Mouse (Mus musculus) neural tube, embryonic 11.5 days (tissue): ENCODE results near the gene Ankrd11. TPM values are rescaled to one million over a fixed set of nuclear protein-coding genes. Genes with fewer than 3 reads are reported as not detected.

ENCODE experiments used
- ATAC-seq: fragments of 200-750 bp; cut with Nextera tagmentation; 2 replicates; pipeline ENCODE4 v1.8.0; 2017; ENCODE audit warnings: moderate number of reproducible peaks, mild to moderate bottlenecking, moderate TSS enrichment, moderate library complexity; ENCODE audit not compliant: insufficient read depth, low FRiP score, low TSS enrichment
- DNase-seq: peaks from one replicate; pipeline ENCODE4 v3.0.0-alpha.2; 2015; ENCODE audit warnings: low spot score
- H3K27ac ChIP-seq: fragments of 300-500 bp; sonication (generic); 2 replicates; pipeline ENCODE4 v1.5.1; 2014; ENCODE audit warnings: low read depth, mild to moderate bottlenecking, low read length
- H3K27me3 ChIP-seq: fragments of 300-500 bp; sonication (generic); 2 replicates; pipeline ENCODE4 v1.6.1; 2014; ENCODE audit warnings: mild to moderate bottlenecking, low read length, mixed read lengths; ENCODE audit not compliant: control insufficient read depth, insufficient read depth
- H3K36me3 ChIP-seq: fragments of 300-500 bp; sonication (generic); 2 replicates; pipeline ENCODE4 v1.6.1; 2014; ENCODE audit warnings: mild to moderate bottlenecking, low read length, moderate library complexity, mixed read lengths; ENCODE audit not compliant: control insufficient read depth, insufficient read depth
- H3K4me1 ChIP-seq: fragments of 300-500 bp; sonication (generic); 2 replicates; pipeline ENCODE4 v1.6.1; 2014; ENCODE audit warnings: low read length, mixed read lengths; ENCODE audit not compliant: control insufficient read depth, insufficient read depth
- H3K4me2 ChIP-seq: fragments of 300-500 bp; sonication (generic); 2 replicates; pipeline ENCODE4 v1.6.1; 2014; ENCODE audit warnings: low read depth, mild to moderate bottlenecking, moderate library complexity
- H3K4me3 ChIP-seq: fragments of 300-500 bp; sonication (generic); 2 replicates; pipeline ENCODE4 v1.5.1; 2014; ENCODE audit warnings: low read depth, low read length
- H3K9ac ChIP-seq: fragments of 300-500 bp; sonication (generic); 2 replicates; pipeline ENCODE4 v1.6.1; 2014; ENCODE audit warnings: mild to moderate bottlenecking, low read length
- H3K9me3 ChIP-seq: fragments of 300-500 bp; sonication (generic); 2 replicates; pipeline ENCODE4 v1.6.1; 2016; ENCODE audit warnings: low read length; ENCODE audit not compliant: control insufficient read depth
- WGBS: fragments of 180-500 bp; shearing (Covaris S2); extraction: QIAGEN DNeasy Blood & Tissue Kit; methylation state at CpG from one replicate; pipeline ENCODE4 v1.1.7; 2014; 5-methylcytosine and 5-hydroxymethylcytosine counted together
- polyA plus RNA-seq: library from polyadenylated mRNA; unstranded; fragments of >200 nt; fragmentation: Nextera tagmentation; extraction: Ambion mirVana; gene quantifications from 2 replicates; pipeline ENCODE4 v1.2.1, GENCODE M21; 2014

The Ankrd11 gene
- polyA plus RNA-seq, 1 experiment from 2014 or later: 88.3 TPM

DNA sequence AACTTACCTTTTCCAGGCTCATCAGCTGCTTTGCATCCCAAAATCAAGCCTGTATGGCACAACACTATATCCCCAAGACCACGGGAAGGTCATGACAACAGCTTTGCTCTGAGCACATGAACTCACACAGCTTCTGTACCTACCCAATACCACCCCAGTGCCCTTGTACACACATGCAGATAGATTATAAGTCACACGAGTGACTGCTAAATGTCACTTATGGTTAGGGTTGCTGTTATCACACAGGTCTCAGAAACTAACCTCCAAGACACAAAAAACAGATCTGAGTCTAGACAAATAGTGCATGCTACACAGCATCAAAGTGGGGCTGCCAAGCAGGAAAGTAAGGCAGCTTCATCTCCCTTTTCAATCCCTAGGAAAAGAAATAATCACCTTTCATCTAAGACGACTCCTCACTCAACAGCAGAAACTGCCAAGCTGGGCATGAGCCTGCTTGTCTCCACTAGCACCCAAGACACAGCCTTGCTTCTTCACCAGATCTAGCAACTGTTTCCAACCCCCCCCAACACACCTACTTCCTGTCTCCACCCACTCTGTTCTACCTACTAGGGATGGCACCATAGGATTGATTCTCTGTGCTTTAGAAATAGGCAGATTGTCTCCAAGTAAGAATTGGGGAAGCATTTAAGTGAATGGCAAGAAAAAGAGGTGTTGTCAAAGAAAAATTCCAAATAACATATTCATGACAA is 87.8 kb downstream of the Ankrd11 start:
- H3K4me3 ChIP-seq: no peak overlapping the region
- no peaks in the 10 kb centered on the region for H3K9me3 ChIP-seq
- no peak for DNase-seq
- ATAC-seq: no peak
- H3K27me3 ChIP-seq: no peaks in the 10 kb centered on the region
- H3K36me3 ChIP-seq: no peaks in the 10 kb centered on the region
- H3K4me2 ChIP-seq: no peak overlapping the region
- no peak overlapping the region for H3K9ac ChIP-seq
- 0 out of 2 replicates have a peak, but pooled peaks cover 3% of the 10 kb centered on the region for H3K4me1 ChIP-seq
- WGBS: 93% methylated on average over 3 of the region's 3 CpGs
- no peak overlapping the region for H3K27ac ChIP-seq

DNA sequence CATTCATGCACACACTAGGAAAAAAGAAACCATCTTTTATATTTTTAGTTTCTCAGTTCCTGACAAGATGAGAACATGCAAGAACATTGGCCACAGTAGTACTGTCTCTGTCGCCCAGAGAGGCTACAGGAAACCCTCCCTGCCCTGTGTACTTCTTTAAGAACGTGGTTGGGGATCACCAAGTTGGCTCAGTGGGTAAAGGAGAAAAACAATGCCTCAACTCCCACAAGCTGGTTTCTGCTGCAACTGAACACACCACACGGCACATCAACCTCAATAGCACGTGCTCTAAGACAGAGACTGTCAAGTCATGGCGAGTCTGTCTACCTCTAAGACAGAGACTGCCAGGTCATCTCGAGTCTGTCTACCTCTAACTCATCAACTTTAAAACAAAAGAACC is 89.0 kb downstream of the Ankrd11 start:
- Histone ChIP-seq H3K9me3 (no peaks in the 10 kb centered on the region), H3K4me1 (0 out of 2 replicates have a peak, but pooled peaks cover 3% of the 10 kb centered on the region), H3K27me3 (no peaks in the 10 kb centered on the region), H3K4me2 (no peak overlapping the region), H3K27ac (no peak overlapping the region), H3K36me3 (no peaks in the 10 kb centered on the region), H3K4me3 (no peak overlapping the region), H3K9ac (no peak overlapping the region)
- ATAC-seq: no peak
- no peak for DNase-seq
- WGBS: 90% methylated on average over 6 of the region's 6 CpGs

DNA sequence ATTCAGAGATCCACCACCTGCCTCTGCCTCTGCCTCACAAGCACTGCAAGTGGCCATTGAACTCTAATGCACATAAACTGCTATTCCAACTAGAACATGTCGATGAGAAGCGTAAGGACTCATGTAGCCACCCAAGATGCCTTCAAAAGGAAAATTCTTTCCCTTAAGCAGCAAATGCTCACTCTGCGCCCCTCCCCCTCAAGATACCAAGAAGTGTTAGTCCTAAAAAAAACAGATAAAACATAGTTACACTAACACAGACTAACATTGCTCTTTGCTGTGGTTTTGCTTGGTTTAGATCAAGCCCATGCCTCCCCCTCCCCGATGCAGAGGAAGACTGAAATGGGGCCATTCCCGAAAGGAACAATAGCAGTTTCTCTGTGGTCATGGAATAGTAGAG is 90.6 kb downstream of the Ankrd11 start:
- Histone ChIP-seq H3K4me2 (no peak overlapping the region), H3K27ac (no peak overlapping the region), H3K36me3 (no peaks in the 10 kb centered on the region), H3K9ac (no peak overlapping the region), H3K4me3 (no peak overlapping the region), H3K27me3 (no peaks in the 10 kb centered on the region), H3K4me1 (0 out of 2 replicates have a peak, but pooled peaks cover 3% of the 10 kb centered on the region), H3K9me3 (no peaks in the 10 kb centered on the region)
- ATAC-seq: no peak
- no peak for DNase-seq
- WGBS: 92% methylated on average over 5 of the region's 5 CpGs

DNA sequence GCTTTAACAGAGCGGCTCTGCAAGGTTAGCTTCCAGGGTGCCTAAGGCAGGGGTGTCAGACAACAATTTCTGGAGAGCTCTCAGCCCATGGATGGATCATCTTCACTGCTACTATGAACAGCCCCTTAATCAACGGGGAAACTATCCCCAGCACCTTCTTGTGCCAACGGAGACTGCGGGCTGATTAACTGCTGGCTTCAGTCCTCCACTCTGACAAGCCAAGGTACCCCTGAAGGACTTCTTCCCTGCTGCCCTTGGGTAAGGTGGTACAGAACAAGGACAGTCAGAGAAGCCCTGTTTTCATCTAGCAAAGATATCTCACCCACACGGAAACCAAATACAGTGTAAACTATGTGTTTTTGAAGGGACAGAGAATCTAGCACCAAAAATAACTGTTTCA is 92.4 kb downstream of the Ankrd11 start:
- ATAC-seq (no peak), DNase-seq (no peak)
- Histone ChIP-seq H3K4me1 (no peaks in the 10 kb centered on the region), H3K4me3 (no peak overlapping the region), H3K27me3 (no peaks in the 10 kb centered on the region), H3K27ac (no peak overlapping the region), H3K9ac (no peak overlapping the region), H3K9me3 (no peaks in the 10 kb centered on the region), H3K36me3 (no peaks in the 10 kb centered on the region), H3K4me2 (no peak overlapping the region)
- WGBS: 87% methylated on average over 5 of the region's 5 CpGs

DNA sequence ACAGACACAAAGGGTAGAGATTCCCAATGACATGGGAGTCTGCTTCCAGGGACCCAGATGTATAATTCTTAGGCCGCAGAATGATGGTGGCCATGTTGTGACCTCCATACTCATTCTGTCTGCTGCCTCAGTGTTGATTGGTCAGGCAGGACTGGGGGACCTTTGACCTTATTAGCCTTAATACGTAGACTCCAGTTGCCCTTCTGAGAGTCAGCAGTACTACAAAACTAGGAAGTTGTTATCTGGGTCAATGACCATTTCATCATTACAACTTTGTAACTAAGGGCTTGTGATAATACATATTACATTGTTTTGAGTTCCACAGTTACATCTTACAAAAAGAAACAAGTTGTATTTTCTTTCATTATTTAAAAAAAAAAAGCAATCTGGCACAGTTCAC is 96.3 kb downstream of the Ankrd11 start:
- ATAC-seq (no peak), DNase-seq (no peak)
- no peaks in the 10 kb centered on the region for H3K36me3 ChIP-seq
- 73% methylated on average over 2 of the region's 2 CpGs for WGBS
- no peak overlapping the region for H3K4me2 ChIP-seq
- H3K9me3 ChIP-seq: no peaks in the 10 kb centered on the region
- no peaks in the 10 kb centered on the region for H3K4me1 ChIP-seq
- no peak overlapping the region for H3K27ac ChIP-seq
- no peaks in the 10 kb centered on the region for H3K27me3 ChIP-seq
- H3K4me3 ChIP-seq: no peak overlapping the region
- H3K9ac ChIP-seq: no peak overlapping the region

DNA sequence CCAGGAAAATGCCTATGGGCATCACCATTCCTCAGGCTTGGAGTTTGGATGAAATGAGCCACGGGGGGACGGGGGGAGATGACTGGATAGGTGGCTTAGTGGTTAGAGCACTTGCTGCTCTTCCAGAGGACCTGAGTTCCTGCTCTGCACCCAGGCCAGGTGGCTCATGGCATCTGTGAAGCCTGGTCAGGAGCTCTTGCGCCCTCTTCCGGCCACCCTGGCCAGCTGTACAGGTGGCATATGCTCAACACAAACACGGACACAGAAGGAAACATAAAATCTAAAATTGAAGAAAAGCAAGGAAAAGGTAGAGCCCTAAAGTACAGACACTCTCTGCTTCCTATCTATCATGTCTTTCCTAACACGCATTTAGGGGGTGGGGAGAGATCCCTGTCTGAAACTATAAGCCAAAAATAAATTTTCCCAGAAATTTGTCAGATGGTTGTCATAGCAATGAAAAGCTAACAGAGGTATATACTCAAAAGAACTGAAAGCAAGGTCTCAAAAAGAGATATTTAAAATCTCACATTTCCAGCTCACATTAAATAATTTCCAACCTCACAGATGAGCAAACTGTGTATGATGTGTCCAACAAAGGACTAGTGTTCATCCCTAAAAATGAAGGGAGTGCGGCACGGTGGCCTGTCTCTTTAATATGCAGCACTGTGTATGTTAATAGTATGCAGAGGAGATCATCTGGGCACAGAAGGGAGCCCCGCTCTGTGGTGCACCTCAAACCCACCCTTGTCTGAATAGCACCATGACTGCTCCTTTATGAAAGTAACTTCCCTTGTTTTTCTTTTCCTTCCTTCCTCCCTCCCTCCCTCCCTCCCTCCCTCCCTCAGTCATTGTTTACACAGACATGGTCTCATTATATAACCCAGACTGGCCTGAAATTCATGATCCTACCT is 99.0 kb downstream of the Ankrd11 start:
- H3K9me3 ChIP-seq: no peaks in the 10 kb centered on the region
- no peaks in the 10 kb centered on the region for H3K4me1 ChIP-seq
- H3K4me3 ChIP-seq: no peak overlapping the region
- no peak overlapping the region for H3K4me2 ChIP-seq
- ATAC-seq (no peak), DNase-seq (no peak)
- no peaks in the 10 kb centered on the region for H3K36me3 ChIP-seq
- no peak overlapping the region for H3K27ac ChIP-seq
- no peaks in the 10 kb centered on the region for H3K27me3 ChIP-seq
- H3K9ac ChIP-seq: no peak overlapping the region
- WGBS: 79% methylated on average over 9 of the region's 9 CpGs

DNA sequence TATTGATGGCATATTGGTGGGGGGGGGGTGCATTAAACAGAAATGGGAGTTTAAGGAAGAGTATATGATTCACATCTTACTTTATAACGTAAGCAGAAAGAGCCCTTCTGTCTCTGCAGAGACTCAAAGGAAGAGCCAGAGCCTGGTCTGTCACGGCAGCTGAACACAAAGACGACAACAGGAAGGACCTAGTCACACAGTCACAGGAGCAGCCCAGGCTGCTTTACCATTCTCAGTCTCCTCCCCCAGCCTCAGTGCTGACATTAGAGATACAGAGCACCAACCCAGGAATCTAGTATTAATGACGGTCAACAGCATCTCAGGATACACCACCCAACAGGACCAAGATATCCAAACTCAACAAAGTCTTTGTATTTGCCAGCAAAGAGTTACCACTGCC is 103.5 kb downstream of the Ankrd11 start:
- 59% methylated on average over 4 of the region's 4 CpGs for WGBS
- H3K4me2 ChIP-seq: no peak overlapping the region
- no peak for ATAC-seq
- no peak overlapping the region for H3K9ac ChIP-seq
- no peaks in the 10 kb centered on the region for H3K27me3 ChIP-seq
- no peak overlapping the region for H3K27ac ChIP-seq
- no peak overlapping the region for H3K4me3 ChIP-seq
- no peak for DNase-seq
- H3K4me1 ChIP-seq: no peaks in the 10 kb centered on the region
- no peaks in the 10 kb centered on the region for H3K9me3 ChIP-seq
- no peaks in the 10 kb centered on the region for H3K36me3 ChIP-seq

DNA sequence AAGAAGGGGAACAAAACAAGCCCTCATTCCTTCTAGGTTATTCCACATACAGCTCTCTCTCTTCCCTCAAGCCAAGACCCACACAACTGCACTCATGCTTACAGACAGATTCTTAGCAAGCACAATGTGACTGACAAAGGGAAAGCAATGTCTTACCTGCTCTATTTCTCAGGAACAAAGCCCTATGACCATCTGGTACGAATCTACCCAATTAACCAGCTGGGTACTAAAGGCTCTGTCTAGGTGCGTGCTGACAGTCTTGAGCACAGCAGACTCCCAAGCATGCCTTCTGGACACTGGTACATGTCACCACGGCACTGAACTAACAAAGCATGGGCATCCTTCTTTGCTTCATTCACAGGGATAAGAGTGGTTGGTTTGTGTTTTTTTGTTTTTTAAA is 103.9 kb downstream of the Ankrd11 start:
- H3K4me2 ChIP-seq: no peak overlapping the region
- no peaks in the 10 kb centered on the region for H3K27me3 ChIP-seq
- H3K9ac ChIP-seq: no peak overlapping the region
- DNase-seq (no peak), ATAC-seq (no peak)
- H3K9me3 ChIP-seq: no peaks in the 10 kb centered on the region
- H3K4me3 ChIP-seq: no peak overlapping the region
- no peak overlapping the region for H3K27ac ChIP-seq
- no peaks in the 10 kb centered on the region for H3K4me1 ChIP-seq
- H3K36me3 ChIP-seq: no peaks in the 10 kb centered on the region
- WGBS: 80% methylated on average over 3 of the region's 3 CpGs
